Mouse (Mus musculus) monocyte, adult 5-6 weeks (primary cell): ENCODE measurements around the gene Ncapd2. TPM values are rescaled to one million over a fixed set of nuclear protein-coding genes. Genes with fewer than 3 reads are reported as not detected.
A peak's percentile ranks its signal among the peaks of the same experiment; 100 is the strongest.

Experiments
- ATAC-seq: fragments of 153-309, 156-312 bp; replicated peaks from 2 replicates; pipeline ENCODE4 v1.8.0; 2017; ENCODE audit warnings: mild to moderate bottlenecking; ENCODE audit not compliant: low TSS enrichment, insufficient number of reproducible peaks, severe bottlenecking, poor library complexity, low FRiP score
- total RNA-seq: library from RNA; stranded (forward); fragments of 200-1000, 200-491, 200-594 nt; gene quantifications from 3 replicates; pipeline ENCODE4 v1.2.3, GENCODE M21; 2017

Gene Ncapd2
- total RNA-seq, 1 experiment from 2014 or later = 17.6 TPM

- ATAC-seq = no peak
Measured at GRCm38 (mm10) chr6:125216898-125217297, 25.4 kb upstream of the Ncapd2 start.

DNA sequence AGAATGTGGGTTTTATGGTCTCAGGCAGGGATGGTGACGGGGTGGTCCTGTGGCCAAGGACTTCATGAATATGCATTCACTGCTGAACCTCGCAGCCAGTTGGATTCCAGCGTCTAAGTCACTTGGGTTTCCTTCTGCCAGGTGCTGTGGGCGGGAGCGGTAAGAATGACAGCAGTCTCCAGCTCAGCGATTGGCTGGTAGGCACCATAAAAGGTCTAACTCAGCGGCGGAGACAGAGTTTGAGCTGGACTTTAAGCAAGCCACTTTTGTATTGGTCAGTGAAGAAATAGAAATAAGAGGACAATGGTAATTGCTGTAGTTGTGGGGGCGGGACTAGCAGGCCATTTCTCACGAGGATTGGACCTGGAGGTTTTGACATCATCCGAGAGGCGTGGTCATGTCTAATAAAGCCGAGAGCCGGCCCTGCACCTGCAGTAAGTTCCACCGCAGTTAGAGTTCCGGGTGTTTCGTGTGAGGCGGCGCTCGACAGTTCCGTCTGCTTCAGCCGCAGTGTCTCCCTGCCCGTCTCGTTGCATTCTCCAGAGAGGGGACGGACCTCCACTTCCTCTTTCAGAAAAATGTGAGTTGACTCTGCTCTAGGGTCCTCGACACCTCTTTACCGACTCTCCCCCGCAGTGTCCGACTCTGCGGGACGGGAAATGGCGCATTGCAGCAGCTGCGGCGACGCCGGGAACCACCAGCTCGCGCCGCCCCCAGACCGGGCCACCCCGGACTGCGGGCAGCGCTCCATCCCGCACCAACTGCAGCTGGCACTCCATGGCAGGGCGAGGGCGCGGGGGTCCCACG, 23.9 kb upstream of the Ncapd2 start, which contains the start of gene Vamp1:
Gene Vamp1, plus strand, starts transcription at position 404 of the 807 bp plus-strand sequence.
- peak; percentile 96 for ATAC-seq

GRCm38 (mm10) chr6:125213715-125214114, 22.2 kb upstream of the Ncapd2 start:
- ATAC-seq = no peak

DNA sequence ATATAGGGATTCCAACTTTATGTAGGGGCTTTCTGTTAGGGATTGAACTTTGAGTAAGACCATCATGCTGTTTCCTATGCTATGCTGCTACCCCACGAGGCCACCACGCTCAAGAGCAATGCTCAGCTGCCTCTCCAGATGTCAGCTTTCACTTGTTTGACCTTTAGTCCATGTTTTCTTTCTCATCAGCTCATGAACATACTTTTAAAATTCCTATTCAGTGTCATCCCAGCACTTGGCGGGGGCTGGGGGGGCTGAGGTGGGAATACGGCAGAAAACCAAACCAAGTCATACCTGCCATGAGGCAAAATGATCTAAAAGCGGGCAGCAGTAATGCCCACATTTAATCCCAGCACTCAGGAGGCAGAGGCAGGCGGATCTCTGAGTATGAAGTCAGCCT, 21.6 kb upstream of the Ncapd2 start:
- no peak for ATAC-seq

DNA sequence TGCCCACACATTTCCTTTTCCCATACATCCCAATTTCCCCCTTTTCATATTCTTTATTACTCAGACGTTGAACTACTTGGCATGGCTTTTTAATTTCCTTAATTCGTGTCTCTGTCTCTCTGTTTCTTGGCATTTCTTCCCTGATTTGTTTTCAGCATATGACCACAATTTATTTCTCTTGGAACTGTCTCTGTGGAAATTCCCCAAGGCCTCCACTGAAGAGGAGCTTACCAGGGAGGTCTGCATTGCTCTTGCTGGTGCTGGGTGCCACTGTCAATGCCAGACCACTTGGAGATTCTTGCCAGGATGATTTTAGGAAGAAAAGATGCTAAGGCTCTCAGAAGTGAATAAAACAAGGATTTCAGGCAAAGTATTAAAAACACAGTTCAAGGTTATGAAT, 21.1 kb upstream of the Ncapd2 start:
- ATAC-seq = no peak

- ATAC-seq = no peak
Measured at GRCm38 (mm10) chr6:125210436-125210835, 18.9 kb upstream of the Ncapd2 start.

DNA sequence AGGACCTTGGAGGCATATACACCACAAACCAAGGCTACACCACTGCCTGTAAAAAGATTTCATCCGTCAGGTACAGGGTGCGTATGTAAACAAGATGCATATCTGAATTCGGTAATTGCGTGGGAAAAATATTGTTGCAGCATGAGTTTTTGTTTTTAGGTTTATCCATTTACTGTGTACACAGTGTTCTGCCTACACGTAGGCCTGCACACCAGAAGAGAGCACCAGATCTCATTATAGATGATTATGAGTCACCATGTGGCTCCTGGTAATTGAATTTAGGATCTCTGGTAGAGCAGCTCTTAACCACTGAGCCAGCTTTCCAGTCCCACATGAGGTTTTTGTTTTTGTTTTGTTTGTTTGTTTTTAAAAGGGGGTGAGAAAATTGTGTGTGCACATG, 5.7 kb upstream of the Ncapd2 start:
- ATAC-seq = no peak

DNA sequence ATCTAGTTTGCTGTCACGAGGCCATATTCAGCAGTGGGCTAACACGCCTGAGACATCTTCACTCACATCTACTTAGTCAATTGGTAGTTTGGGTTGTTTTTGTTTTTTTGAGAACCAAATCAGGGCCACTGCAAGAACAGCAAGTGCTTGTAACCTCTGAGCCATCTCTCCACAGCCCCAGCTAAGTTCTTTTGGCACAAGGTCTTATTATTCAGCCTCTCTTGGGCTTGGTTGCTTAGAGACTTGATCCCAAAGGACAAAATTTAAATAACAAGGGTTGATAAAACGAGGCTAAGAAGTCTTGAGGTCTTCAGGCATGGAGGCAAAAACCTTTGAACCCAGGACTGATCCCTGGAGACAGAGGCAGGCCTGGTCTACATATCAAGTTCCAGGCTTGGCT, 4.8 kb upstream of the Ncapd2 start:
- ATAC-seq = no peak

GRCm38 (mm10) chr6:125195541-125196075, 4.1 kb upstream of the Ncapd2 start:
- no peak for ATAC-seq

DNA sequence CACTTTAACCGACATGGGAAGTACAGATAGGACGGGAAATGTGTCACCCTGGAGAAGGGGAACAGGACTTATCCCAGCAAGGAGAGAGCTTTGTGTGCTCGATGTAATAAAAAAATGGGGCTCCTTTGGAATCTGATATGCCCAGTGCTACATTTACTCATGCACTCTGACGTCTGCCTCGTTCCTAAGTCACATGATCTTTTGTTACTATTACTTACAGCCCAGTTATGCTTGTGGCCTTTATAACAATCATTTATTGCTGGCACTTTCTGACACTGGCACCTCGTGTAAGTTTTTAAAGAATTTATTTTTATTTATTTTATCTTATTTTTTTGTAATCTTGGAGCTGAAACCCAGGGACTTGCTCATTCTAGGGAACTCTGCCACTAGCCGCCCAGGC, 1.9 kb upstream of the Ncapd2 start:
- no peak for ATAC-seq

GRCm38 (mm10) chr6:125192841-125193240, 1.3 kb upstream of the Ncapd2 start:
- no peak for ATAC-seq

DNA sequence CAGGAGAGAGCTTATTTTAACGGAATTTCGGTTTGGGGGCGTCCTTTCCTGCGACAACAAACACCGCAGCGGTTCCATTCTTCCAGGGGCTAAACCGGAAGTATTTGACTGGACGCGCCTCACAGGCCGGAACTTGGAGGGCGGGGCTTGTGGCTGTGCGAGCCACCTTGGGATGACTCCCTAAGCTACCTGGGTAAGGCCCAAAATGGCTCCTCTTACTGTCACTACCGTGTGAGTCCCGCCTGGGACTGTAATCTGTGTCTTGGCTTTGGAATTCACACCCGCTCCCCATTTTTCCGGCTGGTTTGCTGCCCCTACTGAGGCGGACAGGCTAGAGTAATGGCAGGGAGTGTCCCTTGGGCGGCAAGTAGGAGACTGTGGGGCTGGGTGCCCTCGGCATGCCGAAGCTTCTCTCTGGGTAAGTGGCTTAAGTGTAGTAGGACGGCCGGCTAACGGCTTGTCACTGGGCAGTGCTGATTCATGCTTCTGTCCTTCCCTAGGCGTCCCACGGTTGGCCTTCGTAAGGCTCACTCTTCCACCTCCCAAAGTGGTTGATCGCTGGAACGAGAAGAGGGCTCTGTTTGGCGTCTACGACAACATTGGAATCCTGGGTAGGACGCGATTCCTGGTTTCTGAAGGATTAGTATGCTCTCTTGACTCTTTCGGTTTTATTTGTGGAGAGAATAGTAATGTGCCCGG, 664 bp upstream of the Ncapd2 start:
- ATAC-seq = peak; percentile 80

- ATAC-seq = no peak
Measured at GRCm38 (mm10) chr6:125190816-125191215, 685 bp downstream of the Ncapd2 start.

- no peak for ATAC-seq
Measured at GRCm38 (mm10) chr6:125186203-125186602, 5.3 kb downstream of the Ncapd2 start.

GRCm38 (mm10) chr6:125182133-125182532, 9.4 kb downstream of the Ncapd2 start:
- no peak for ATAC-seq

DNA sequence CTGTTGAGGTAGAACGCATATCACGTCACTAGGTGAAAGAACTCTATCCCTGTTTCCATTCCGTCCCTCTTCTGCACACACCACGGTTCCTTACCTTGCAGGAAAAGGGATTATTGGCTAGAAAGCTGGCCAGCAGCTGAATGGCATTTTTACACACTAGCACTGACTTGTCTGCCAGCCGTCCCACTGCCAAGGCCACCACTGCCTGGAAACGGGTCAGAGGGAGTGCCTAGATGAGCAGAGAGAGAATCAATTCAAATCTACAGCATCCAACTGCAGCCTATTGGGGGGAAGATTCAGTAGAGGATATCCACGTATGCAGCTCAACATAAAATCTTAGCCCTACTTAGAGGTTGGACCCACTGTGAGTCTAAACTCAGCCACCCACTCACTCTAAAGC, 11.9 kb downstream of the Ncapd2 start:
- ATAC-seq = no peak

- ATAC-seq = no peak
Measured at GRCm38 (mm10) chr6:125175469-125175868, 16.0 kb downstream of the Ncapd2 start.

GRCm38 (mm10) chr6:125173256-125173655, 18.2 kb downstream of the Ncapd2 start:
- no peak for ATAC-seq

DNA sequence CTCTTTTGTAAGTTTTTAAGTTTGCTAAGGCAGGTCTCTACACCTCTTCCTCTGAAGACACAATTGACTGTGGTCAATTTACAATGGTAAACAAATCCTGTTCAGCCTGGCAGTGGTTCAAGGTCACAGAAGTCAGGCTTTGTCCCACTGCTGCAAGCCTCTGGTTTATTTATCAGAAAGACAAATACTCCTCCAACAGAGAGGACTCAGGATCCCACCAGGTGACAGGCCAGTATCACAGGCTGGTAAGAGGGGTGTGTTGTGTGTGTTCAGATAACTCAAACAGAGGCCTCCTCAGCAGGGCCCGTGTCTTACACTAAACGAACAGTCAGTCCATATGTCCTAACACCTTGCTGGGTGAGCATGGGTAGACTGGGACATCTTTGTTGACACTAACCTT, 19.0 kb downstream of the Ncapd2 start:
- ATAC-seq = no peak

- ATAC-seq = no peak
Measured at GRCm38 (mm10) chr6:125170194-125170593, 21.3 kb downstream of the Ncapd2 start.
